Mouse (Mus musculus) heart, postnatal 10 days (tissue): ENCODE measurements around the gene Clpsl2. TPM values are rescaled to one million over a fixed set of nuclear protein-coding genes. Genes with fewer than 3 reads are reported as not detected.
A peak's percentile ranks its signal among the peaks of the same experiment; 100 is the strongest.

ENCODE experiments used
- DNase-seq, 2 experiments: peaks; one replicate each; pipeline ENCODE4 v3.0.0; 2021
- intact Hi-C: fragments of 180-260 bp; cut with DNase I; formaldehyde crosslinking; loops from one replicate; pipeline ENCODE4 v1.15.1; 2025
- total RNA-seq, 2 experiments: library from RNA; stranded (reverse); gene quantifications; 2 replicates each; pipeline ENCODE4 v1.2.3; 2021

Gene Clpsl2
- not detected for total RNA-seq

- no peak for DNase-seq
- intact Hi-C loops: no loop called here
Observed at GRCm38 (mm10) chr17:28549111-28549510, at the start of gene Clpsl2. Gene Clpsl2 (plus strand): TSS chr17:28549411.

- DNase-seq: no peak
- intact Hi-C loops: no loop called here
Observed at GRCm38 (mm10) chr17:28500465-28500864, 48.7 kb upstream of the Clpsl2 start.

GRCm38 (mm10) chr17:28502196-28502821 is 46.9 kb upstream of the Clpsl2 start:
- intact Hi-C loops: no loop called here
- DNase-seq: no peak

GRCm38 (mm10) chr17:28504182-28504581 is 45.0 kb upstream of the Clpsl2 start:
- DNase-seq: no peak
- intact Hi-C loops: no loop called here

- no peak for DNase-seq
- intact Hi-C loops: no loop called here
Observed at GRCm38 (mm10) chr17:28505591-28505990, 43.6 kb upstream of the Clpsl2 start.

- DNase-seq: no peak
- intact Hi-C loops: no loop called here
Observed at GRCm38 (mm10) chr17:28506895-28507294, 42.3 kb upstream of the Clpsl2 start.

GRCm38 (mm10) chr17:28507496-28507895 is 41.7 kb upstream of the Clpsl2 start:
- intact Hi-C loops: no loop called here
- DNase-seq: no peak

- intact Hi-C loops: no loop called here
- no peak for DNase-seq
Observed at GRCm38 (mm10) chr17:28510445-28511342, 38.5 kb upstream of the Clpsl2 start.

GRCm38 (mm10) chr17:28511616-28512541 is 37.3 kb upstream of the Clpsl2 start:
- no peak for DNase-seq
- intact Hi-C loops: loop anchor here (2.0 kb wide), 1 partner anchor 25 kb away; no protein-coding TSS in a partner anchor

- intact Hi-C loops: loop anchor here (2.0 kb wide), 1 partner anchor 26 kb away; no protein-coding TSS in a partner anchor
Observed at GRCm38 (mm10) chr17:28512696-28513095, 36.5 kb upstream of the Clpsl2 start.

GRCm38 (mm10) chr17:28513337-28513736 is 35.9 kb upstream of the Clpsl2 start:
- no peak for DNase-seq

More at GRCm38 (mm10) chr17:28512696-28513095, 36.5 kb upstream of the Clpsl2 start:
- peak in 1 of 2 experiments; percentile 63 for DNase-seq

GRCm38 (mm10) chr17:28513844-28514243 is 35.4 kb upstream of the Clpsl2 start:
- intact Hi-C loops: loop anchor here (2.0 kb wide), 1 partner anchor 27 kb away; no protein-coding TSS in a partner anchor
- DNase-seq: no peak

More at GRCm38 (mm10) chr17:28513337-28513736, 35.9 kb upstream of the Clpsl2 start:
- intact Hi-C loops: loop anchor here (2.0 kb wide), 1 partner anchor 27 kb away; no protein-coding TSS in a partner anchor

- intact Hi-C loops: no loop called here
- DNase-seq: no peak
Observed at GRCm38 (mm10) chr17:28514555-28514954, 34.7 kb upstream of the Clpsl2 start.

GRCm38 (mm10) chr17:28515431-28516341 is 33.5 kb upstream of the Clpsl2 start:
- intact Hi-C loops: no loop called here
- DNase-seq: no peak

GRCm38 (mm10) chr17:28516881-28517280 is 32.3 kb upstream of the Clpsl2 start:
- no peak for DNase-seq
- intact Hi-C loops: no loop called here

GRCm38 (mm10) chr17:28517441-28517955 is 31.7 kb upstream of the Clpsl2 start, which contains the start of gene Fkbp5:
Gene Fkbp5 (minus strand): TSS chr17:28517527.
- intact Hi-C loops: no loop called here
- DNase-seq: peak; percentile 82 to 86

- DNase-seq: peak; percentile 89 to 93
- intact Hi-C loops: no loop called here
Observed at GRCm38 (mm10) chr17:28517956-28518614, 31.1 kb upstream of the Clpsl2 start.

- intact Hi-C loops: no loop called here
- no peak for DNase-seq
Observed at GRCm38 (mm10) chr17:28518615-28519071, 30.6 kb upstream of the Clpsl2 start.
